Mouse (Mus musculus): ENCODE data around the gene Gm49318.

DNA sequence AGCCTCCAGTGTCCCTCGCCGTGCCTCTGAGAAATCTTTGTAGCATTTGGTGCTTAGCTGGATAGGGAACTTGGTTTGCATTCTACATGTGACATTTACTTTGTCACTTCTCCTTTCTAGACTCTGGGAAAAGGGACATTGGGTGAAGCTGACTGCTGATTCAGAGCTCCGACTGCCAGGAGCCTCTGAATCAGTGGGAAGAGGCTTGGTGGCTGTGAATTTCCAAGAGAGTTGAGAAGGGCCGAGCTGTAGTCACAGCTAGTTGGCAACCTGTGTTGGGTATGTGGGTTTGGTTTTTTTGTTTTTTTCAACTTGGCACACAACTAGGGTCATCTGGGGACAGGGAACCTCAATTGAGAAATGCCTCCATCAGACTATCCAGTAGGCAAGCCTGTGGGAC is 48.5 kb upstream of the Gm49318 start:
- no peak for TF ChIP-seq MAX (IDR thresholded peaks at IDR 0.05; ENCODE audit: low read depth)
- TF ChIP-seq USF1 (IDR thresholded peaks at IDR 0.05; ENCODE audit: low read depth): no peak
- no peak for TF ChIP-seq MYOG (IDR thresholded peaks at IDR 0.05; ENCODE audit: control insufficient read depth in 1 of 3, insufficient read depth in 1 of 3, insufficient read length in 2 of 3, low read depth in 2 of 3)
- TF ChIP-seq POLR2A (IDR thresholded peaks at IDR 0.05; ENCODE audit: insufficient read length, low read depth): no peak
- TF ChIP-seq E2F4 (IDR thresholded peaks at IDR 0.05; ENCODE audit: insufficient read depth): no peak
- TF ChIP-seq REST (IDR thresholded peaks at IDR 0.05; ENCODE audit: insufficient read depth, insufficient read length): no peak

Measured in myocyte (in vitro differentiated cells).